Mouse (Mus musculus) embryonic facial prominence, embryonic 12.5 days (tissue): ENCODE results near the gene Ubqln4. TPM values are rescaled to one million over a fixed set of nuclear protein-coding genes. Genes with fewer than 3 reads are reported as not detected.

Experiments used
- ATAC-seq: fragments of 200-750 bp; cut with Nextera tagmentation; 2 replicates; pipeline ENCODE4 v1.8.0; 2017; ENCODE audit not compliant: insufficient number of reproducible peaks, insufficient read depth, low FRiP score, low TSS enrichment
- H3K27ac ChIP-seq: fragments of 300-500 bp; sonication (generic); 2 replicates; pipeline ENCODE4 v1.5.1; 2016; ENCODE audit warnings: mild to moderate bottlenecking
- H3K27me3 ChIP-seq: fragments of 300-500 bp; sonication (generic); 2 replicates; pipeline ENCODE4 v1.6.1; 2016; ENCODE audit warnings: mild to moderate bottlenecking, moderate library complexity
- H3K36me3 ChIP-seq: fragments of 300-500 bp; sonication (generic); 2 replicates; pipeline ENCODE4 v1.6.1; 2016; ENCODE audit warnings: mild to moderate bottlenecking
- H3K4me1 ChIP-seq: fragments of 300-500 bp; sonication (generic); 2 replicates; pipeline ENCODE4 v1.6.1; 2016
- H3K4me2 ChIP-seq: fragments of 300-500 bp; sonication (generic); replicated peaks from 2 replicates; pipeline ENCODE4 v1.6.1; 2016; ENCODE audit warnings: mild to moderate bottlenecking, moderate library complexity
- H3K4me3 ChIP-seq: fragments of 300-500 bp; sonication (generic); 2 replicates; pipeline ENCODE4 v1.5.1; 2016; ENCODE audit warnings: mild to moderate bottlenecking
- H3K9ac ChIP-seq: fragments of 300-500 bp; sonication (generic); 2 replicates; pipeline ENCODE4 v1.6.1; 2016; ENCODE audit warnings: mild to moderate bottlenecking, moderate library complexity
- H3K9me3 ChIP-seq: fragments of 300-500 bp; sonication (generic); 2 replicates; pipeline ENCODE4 v1.6.1; 2016; ENCODE audit warnings: mild to moderate bottlenecking, moderate library complexity
- WGBS: fragments of 180-500 bp; shearing (Covaris S2); methylation state at CpG from one replicate; pipeline ENCODE4 v1.1.7; 2016; 5-methylcytosine and 5-hydroxymethylcytosine counted together
- polyA plus RNA-seq: library from polyadenylated mRNA; unstranded; fragments of >200 nt; fragmentation: Nextera tagmentation; extraction: Ambion mirVana; gene quantifications from 2 replicates; pipeline ENCODE4 v1.2.1, GENCODE M21; 2016

Ubqln4 gene
- polyA plus RNA-seq, 1 experiment from 2014 or later = 63.7 TPM

- ATAC-seq = no peak
- H3K4me1 ChIP-seq = peaks cover 12% of the 10 kb centered on the region
- H3K4me3 ChIP-seq = no peak overlapping the region
- WGBS = 95% methylated on average over 9 of the region's 9 CpGs
- H3K27ac ChIP-seq = no peak overlapping the region
- H3K27me3 ChIP-seq = no peaks in the 10 kb centered on the region
- H3K4me2 ChIP-seq = no peak overlapping the region
- H3K9ac ChIP-seq = no peak overlapping the region
- peaks cover 90% of the 10 kb centered on the region for H3K36me3 ChIP-seq
- no peaks in the 10 kb centered on the region for H3K9me3 ChIP-seq
Observed at GRCm38 (mm10) chr3:88559596-88559995, 6.0 kb downstream of the Ubqln4 start.

- 75% methylated on average over 4 of the region's 4 CpGs for WGBS
- H3K4me1 ChIP-seq = no peaks in the 10 kb centered on the region
- H3K36me3 ChIP-seq = peaks cover 100% of the 10 kb centered on the region
- no peak overlapping the region for H3K4me3 ChIP-seq
- no peaks in the 10 kb centered on the region for H3K9me3 ChIP-seq
- H3K27me3 ChIP-seq = no peaks in the 10 kb centered on the region
- H3K27ac ChIP-seq = no peak overlapping the region
- ATAC-seq = 0 out of 2 replicates have a peak, but pooled peaks have one; percentile 8
- H3K4me2 ChIP-seq = no peak overlapping the region
- no peak overlapping the region for H3K9ac ChIP-seq
Observed at GRCm38 (mm10) chr3:88561989-88562388, 8.4 kb downstream of the Ubqln4 start.

- no peak overlapping the region for H3K9ac ChIP-seq
- ATAC-seq = no peak
- H3K4me1 ChIP-seq = no peaks in the 10 kb centered on the region
- no peaks in the 10 kb centered on the region for H3K9me3 ChIP-seq
- H3K36me3 ChIP-seq = peaks cover 99% of the 10 kb centered on the region
- no peak overlapping the region for H3K27ac ChIP-seq
- no peaks in the 10 kb centered on the region for H3K27me3 ChIP-seq
- 74% methylated on average over 4 of the region's 4 CpGs for WGBS
- no peak overlapping the region for H3K4me3 ChIP-seq
- H3K4me2 ChIP-seq = no peak overlapping the region
Observed at GRCm38 (mm10) chr3:88563442-88563841, 9.9 kb downstream of the Ubqln4 start.

GRCm38 (mm10) chr3:88563966-88564365, 10.4 kb downstream of the Ubqln4 start:
- no peak overlapping the region for H3K27ac ChIP-seq
- no peaks in the 10 kb centered on the region for H3K9me3 ChIP-seq
- no peaks in the 10 kb centered on the region for H3K27me3 ChIP-seq
- WGBS = 85% methylated on average over 7 of the region's 7 CpGs
- no peak overlapping the region for H3K4me3 ChIP-seq
- H3K36me3 ChIP-seq = peaks cover 99% of the 10 kb centered on the region
- H3K9ac ChIP-seq = no peak overlapping the region
- ATAC-seq = no peak
- H3K4me1 ChIP-seq = no peaks in the 10 kb centered on the region
- no peak overlapping the region for H3K4me2 ChIP-seq

GRCm38 (mm10) chr3:88566116-88566515, 12.6 kb downstream of the Ubqln4 start:
- no peaks in the 10 kb centered on the region for H3K27me3 ChIP-seq
- H3K4me2 ChIP-seq = no peak overlapping the region
- H3K4me3 ChIP-seq = no peak overlapping the region
- H3K9ac ChIP-seq = no peak overlapping the region
- no peaks in the 10 kb centered on the region for H3K9me3 ChIP-seq
- WGBS = 91% methylated on average over 3 of the region's 3 CpGs
- H3K27ac ChIP-seq = no peak overlapping the region
- H3K4me1 ChIP-seq = no peaks in the 10 kb centered on the region
- ATAC-seq = no peak
- peaks cover 97% of the 10 kb centered on the region for H3K36me3 ChIP-seq

- WGBS = 87% methylated on average over 4 of the region's 4 CpGs
- Histone ChIP-seq H3K9ac (no peak overlapping the region), H3K4me1 (no peaks in the 10 kb centered on the region), H3K27me3 (no peaks in the 10 kb centered on the region), H3K9me3 (no peaks in the 10 kb centered on the region), H3K27ac (no peak overlapping the region), H3K36me3 (peaks cover 93% of the 10 kb centered on the region), H3K4me3 (no peak overlapping the region), H3K4me2 (no peak overlapping the region)
- ATAC-seq = no peak
Observed at GRCm38 (mm10) chr3:88566536-88567061, 13.0 kb downstream of the Ubqln4 start.

- no peak overlapping the region for H3K4me3 ChIP-seq
- peaks cover 80% of the 10 kb centered on the region for H3K36me3 ChIP-seq
- H3K9me3 ChIP-seq = no peaks in the 10 kb centered on the region
- H3K4me2 ChIP-seq = no peak overlapping the region
- WGBS = 97% methylated on average over 6 of the region's 6 CpGs
- no peak for ATAC-seq
- H3K9ac ChIP-seq = no peak overlapping the region
- no peak overlapping the region for H3K27ac ChIP-seq
- no peaks in the 10 kb centered on the region for H3K27me3 ChIP-seq
- no peaks in the 10 kb centered on the region for H3K4me1 ChIP-seq
Observed at GRCm38 (mm10) chr3:88567892-88568291, 14.3 kb downstream of the Ubqln4 start.

GRCm38 (mm10) chr3:88568615-88569014, 15.1 kb downstream of the Ubqln4 start:
- H3K36me3 ChIP-seq = peaks cover 72% of the 10 kb centered on the region
- H3K27me3 ChIP-seq = no peaks in the 10 kb centered on the region
- WGBS = 96% methylated on average over 2 of the region's 2 CpGs
- no peaks in the 10 kb centered on the region for H3K9me3 ChIP-seq
- no peak overlapping the region for H3K27ac ChIP-seq
- H3K9ac ChIP-seq = no peak overlapping the region
- no peak overlapping the region for H3K4me3 ChIP-seq
- H3K4me1 ChIP-seq = no peaks in the 10 kb centered on the region
- ATAC-seq = no peak
- no peak overlapping the region for H3K4me2 ChIP-seq

- H3K9ac ChIP-seq = no peak overlapping the region
- no peak overlapping the region for H3K4me3 ChIP-seq
- no peaks in the 10 kb centered on the region for H3K27me3 ChIP-seq
- H3K4me2 ChIP-seq = no peak overlapping the region
- H3K4me1 ChIP-seq = no peaks in the 10 kb centered on the region
- no peak overlapping the region for H3K27ac ChIP-seq
- H3K36me3 ChIP-seq = peaks cover 68% of the 10 kb centered on the region
- no peak for ATAC-seq
- no peaks in the 10 kb centered on the region for H3K9me3 ChIP-seq
- WGBS = 96% methylated on average over 2 of the region's 2 CpGs
Observed at GRCm38 (mm10) chr3:88569093-88569492, 15.5 kb downstream of the Ubqln4 start.

GRCm38 (mm10) chr3:88569694-88570093, 16.1 kb downstream of the Ubqln4 start:
- Histone ChIP-seq H3K4me2 (no peak overlapping the region), H3K9ac (no peak overlapping the region), H3K4me1 (no peaks in the 10 kb centered on the region), H3K9me3 (no peaks in the 10 kb centered on the region), H3K36me3 (peaks cover 62% of the 10 kb centered on the region), H3K4me3 (no peak overlapping the region), H3K27ac (no peak overlapping the region), H3K27me3 (no peaks in the 10 kb centered on the region)
- no peak for ATAC-seq
- 95% methylated on average over 5 of the region's 5 CpGs for WGBS

- ATAC-seq = no peak
- no peak overlapping the region for H3K4me3 ChIP-seq
- no peaks in the 10 kb centered on the region for H3K4me1 ChIP-seq
- no peak overlapping the region for H3K27ac ChIP-seq
- H3K27me3 ChIP-seq = no peaks in the 10 kb centered on the region
- no peak overlapping the region for H3K4me2 ChIP-seq
- peaks cover 55% of the 10 kb centered on the region for H3K36me3 ChIP-seq
- no peaks in the 10 kb centered on the region for H3K9me3 ChIP-seq
- no peak overlapping the region for H3K9ac ChIP-seq
- 95% methylated on average over 10 of the region's 10 CpGs for WGBS
Observed at GRCm38 (mm10) chr3:88570341-88570740, 16.8 kb downstream of the Ubqln4 start.

- H3K4me3 ChIP-seq = no peak overlapping the region
- H3K27ac ChIP-seq = no peak overlapping the region
- ATAC-seq = no peak
- 76% methylated on average over 1 of the region's 1 CpGs for WGBS
- no peak overlapping the region for H3K9ac ChIP-seq
- H3K27me3 ChIP-seq = no peaks in the 10 kb centered on the region
- no peaks in the 10 kb centered on the region for H3K9me3 ChIP-seq
- H3K36me3 ChIP-seq = peaks cover 40% of the 10 kb centered on the region
- H3K4me2 ChIP-seq = no peak overlapping the region
- no peaks in the 10 kb centered on the region for H3K4me1 ChIP-seq
Observed at GRCm38 (mm10) chr3:88571856-88572255, 18.3 kb downstream of the Ubqln4 start.

GRCm38 (mm10) chr3:88572835-88573234, 19.3 kb downstream of the Ubqln4 start:
- Histone ChIP-seq H3K4me1 (no peaks in the 10 kb centered on the region), H3K9me3 (no peaks in the 10 kb centered on the region), H3K27ac (no peak overlapping the region), H3K4me2 (no peak overlapping the region), H3K36me3 (peaks cover 31% of the 10 kb centered on the region), H3K27me3 (no peaks in the 10 kb centered on the region), H3K9ac (no peak overlapping the region), H3K4me3 (no peak overlapping the region)
- ATAC-seq = no peak
- WGBS = 76% methylated on average over 2 of the region's 2 CpGs
